Mouse (Mus musculus): ENCODE data around the gene Nupl1. TPM values are rescaled to one million over a fixed set of nuclear protein-coding genes. Genes with fewer than 3 reads are reported as not detected.

Gene Nupl1
- polyA plus RNA-seq (2012; ENCODE audit: insufficient read depth, insufficient read length, missing spikeins) = not detected in 2 replicates

DNA sequence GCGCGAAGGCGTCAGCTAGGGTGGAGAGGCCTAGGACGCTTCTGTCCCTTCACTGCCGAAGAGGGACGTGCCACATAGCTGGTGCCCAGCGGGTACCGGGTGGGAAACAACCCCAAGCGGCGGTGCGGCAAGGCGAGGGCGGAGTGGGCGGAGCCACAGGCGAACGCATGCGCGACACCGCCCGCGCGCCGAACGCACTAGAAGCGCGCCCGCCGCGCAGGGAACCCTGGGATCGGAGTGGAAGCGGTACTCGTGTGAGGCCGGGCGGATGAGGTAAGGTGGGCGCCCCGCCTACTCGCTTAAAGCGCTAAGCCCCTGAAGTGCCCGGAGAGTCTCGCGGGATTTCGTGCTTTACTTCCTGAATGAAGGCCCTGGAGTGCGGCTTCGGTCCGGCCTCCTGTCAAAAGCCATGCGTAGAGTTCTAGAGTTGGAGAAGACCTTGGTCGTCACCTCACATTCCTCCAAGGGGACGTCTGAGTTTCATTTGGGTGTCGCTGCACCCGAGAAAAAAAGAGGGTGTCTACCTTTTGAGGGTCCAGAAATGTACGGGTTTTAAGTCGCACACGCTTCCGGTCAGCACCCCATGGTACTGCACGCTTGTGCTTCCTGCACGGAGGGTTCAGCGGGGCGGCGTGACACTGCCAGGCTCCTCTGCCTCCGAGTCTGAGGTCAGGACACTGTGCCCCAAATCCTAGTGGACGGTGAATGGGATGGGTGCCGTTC is at the start of gene Nupl1, which contains the start of gene Gm49336:
Gene Nupl1 (minus strand): TSS at position 151 of the 723 bp plus-strand sequence.
Gene Gm49336 (minus strand): TSS at position 227 of the 723 bp plus-strand sequence.
- H3K27ac ChIP-seq (replicated peaks; ENCODE audit: low read depth, low read length) = peak within 1 kb of the TSS; percentile 91
- H3K4me3 ChIP-seq (ENCODE audit: insufficient read depth, low read depth, low read length) = peak within 1 kb of the TSS; percentile 86

DNA sequence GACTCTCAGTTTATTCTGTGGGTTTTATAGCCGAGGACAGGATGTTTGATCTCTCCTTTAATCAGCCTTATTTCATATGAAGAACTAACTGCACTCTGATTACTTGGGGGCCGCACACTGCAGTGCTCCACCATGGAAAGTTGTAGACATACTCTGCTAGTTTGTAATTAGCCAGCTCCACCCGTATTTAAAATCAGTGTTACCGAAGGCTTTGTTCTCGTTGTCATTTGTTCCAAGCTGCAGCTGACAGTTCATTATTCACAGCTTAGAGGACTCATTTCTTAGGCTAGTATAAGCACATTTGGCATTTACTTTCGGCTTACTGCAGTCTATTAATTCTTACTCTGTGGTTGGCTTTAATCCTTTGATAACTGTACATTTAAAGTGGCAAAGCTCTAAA is 49.8 kb upstream of the Nupl1 start:
- H3K4me3 ChIP-seq (ENCODE audit: insufficient read depth, low read depth, low read length) = no peak overlapping the region
- no peaks in the 10 kb centered on the region for H3K4me1 ChIP-seq (ENCODE audit: control insufficient read depth, insufficient read depth, insufficient read length, low read length)
- no peak overlapping the region for H3K27ac ChIP-seq (replicated peaks; ENCODE audit: low read depth, low read length)

More for the DNA sequence above, at the start of gene Nupl1, which contains the start of gene Gm49336:
- H3K4me1 ChIP-seq (ENCODE audit: control insufficient read depth, insufficient read depth, insufficient read length, low read length) = no peaks in the 10 kb centered on the region; the same call in 1 of the 2 replicates

GRCm38 (mm10) chr14:60300224-60300991 is 49.2 kb upstream of the Nupl1 start:
- no peak overlapping the region for H3K4me3 ChIP-seq (ENCODE audit: insufficient read depth, low read depth, low read length)
- no peak overlapping the region for H3K27ac ChIP-seq (replicated peaks; ENCODE audit: low read depth, low read length)
- H3K4me1 ChIP-seq (ENCODE audit: control insufficient read depth, insufficient read depth, insufficient read length, low read length) = no peaks in the 10 kb centered on the region

- H3K4me1 ChIP-seq (ENCODE audit: control insufficient read depth, insufficient read depth, insufficient read length, low read length) = no peaks in the 10 kb centered on the region
- H3K27ac ChIP-seq (replicated peaks; ENCODE audit: low read depth, low read length) = no peak overlapping the region
- no peak overlapping the region for H3K4me3 ChIP-seq (ENCODE audit: insufficient read depth, low read depth, low read length)
Measured at GRCm38 (mm10) chr14:60295531-60295930, 44.3 kb upstream of the Nupl1 start.

- no peak overlapping the region for H3K27ac ChIP-seq (replicated peaks; ENCODE audit: low read depth, low read length)
Measured at GRCm38 (mm10) chr14:60290363-60290762, 39.1 kb upstream of the Nupl1 start.

GRCm38 (mm10) chr14:60286194-60286863 is 35.1 kb upstream of the Nupl1 start:
- Histone ChIP-seq H3K27ac (replicated peaks; ENCODE audit: low read depth, low read length) (no peak overlapping the region), H3K4me3 (ENCODE audit: insufficient read depth, low read depth, low read length) (no peak overlapping the region), H3K4me1 (ENCODE audit: control insufficient read depth, insufficient read depth, insufficient read length, low read length) (no peaks in the 10 kb centered on the region)

More at GRCm38 (mm10) chr14:60290363-60290762, 39.1 kb upstream of the Nupl1 start:
- Histone ChIP-seq H3K4me1 (ENCODE audit: control insufficient read depth, insufficient read depth, insufficient read length, low read length) (no peaks in the 10 kb centered on the region), H3K4me3 (ENCODE audit: insufficient read depth, low read depth, low read length) (no peak overlapping the region)

DNA sequence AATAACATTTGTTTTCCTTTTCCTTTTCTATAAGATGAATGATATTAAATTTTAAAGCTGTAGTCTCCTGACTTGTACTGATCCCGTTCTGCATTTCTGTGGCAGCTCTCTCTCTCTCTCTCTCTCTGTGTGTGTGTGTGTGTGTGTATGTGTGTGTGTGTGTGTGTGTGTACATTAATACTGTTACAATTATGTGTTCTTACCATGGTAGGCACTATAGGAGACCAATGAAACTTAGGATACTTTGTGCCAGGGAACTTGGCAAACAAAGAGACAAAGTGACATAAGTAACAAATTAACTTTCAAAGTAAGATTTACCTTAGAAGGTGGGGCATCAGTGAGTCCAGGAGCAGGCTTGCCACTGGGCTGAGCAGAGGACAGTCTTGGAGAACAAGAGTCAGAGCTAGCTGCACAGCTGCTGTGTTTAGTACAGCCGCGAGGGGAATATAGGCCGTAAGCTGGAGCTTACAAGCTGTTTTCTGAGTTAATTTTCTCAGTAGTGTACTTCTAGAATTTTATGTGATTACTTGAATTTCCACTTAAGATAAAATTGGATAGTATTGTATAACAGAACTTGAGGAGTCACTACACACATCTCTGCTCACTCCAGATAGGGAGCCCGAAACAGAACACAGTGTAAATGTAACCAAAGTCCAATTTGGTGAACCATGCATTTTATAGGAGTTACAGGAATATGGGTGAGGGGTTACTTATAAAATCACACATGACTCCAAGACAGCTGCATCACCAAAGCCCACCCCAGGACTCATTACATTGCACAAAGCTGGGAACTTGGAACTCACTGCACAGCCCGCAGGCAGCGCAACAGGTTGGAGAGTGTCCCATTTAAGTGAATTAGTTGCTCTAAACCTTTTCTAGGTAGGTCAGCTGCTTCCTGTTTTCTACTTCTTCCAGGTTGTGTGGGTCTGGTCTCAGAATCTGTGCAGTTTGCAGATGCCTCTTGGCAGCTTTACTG is 24.4 kb upstream of the Nupl1 start:
- no peak overlapping the region for H3K27ac ChIP-seq (replicated peaks; ENCODE audit: low read depth, low read length)
- H3K4me1 ChIP-seq (ENCODE audit: control insufficient read depth, insufficient read depth, insufficient read length, low read length) = peaks cover 7% of the 10 kb centered on the region; the same call in 1 of the 2 replicates
- no peak overlapping the region for H3K4me3 ChIP-seq (ENCODE audit: insufficient read depth, low read depth, low read length)

DNA sequence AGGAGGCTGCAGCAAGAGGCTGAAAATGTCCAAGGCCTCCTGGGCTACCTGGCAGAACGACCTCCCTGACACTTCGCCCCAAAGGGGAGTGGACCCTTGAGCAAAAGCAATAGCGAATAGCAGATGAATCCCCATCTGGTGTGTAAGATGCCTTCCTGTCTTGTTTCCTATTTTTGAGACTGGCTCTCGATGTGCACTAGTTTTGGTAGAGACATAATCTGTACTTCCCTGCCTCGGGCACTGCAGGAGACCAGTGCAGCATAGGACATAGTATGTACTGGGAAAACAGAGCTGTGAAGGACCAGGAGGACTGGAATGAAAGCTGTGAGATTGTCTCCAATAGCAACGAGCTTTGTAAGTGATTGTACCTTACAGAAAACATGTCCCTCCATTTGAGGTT is 22.1 kb upstream of the Nupl1 start:
- Histone ChIP-seq H3K4me3 (ENCODE audit: insufficient read depth, low read depth, low read length) (no peak overlapping the region), H3K27ac (replicated peaks; ENCODE audit: low read depth, low read length) (peak overlapping the region; percentile 56), H3K4me1 (ENCODE audit: control insufficient read depth, insufficient read depth, insufficient read length, low read length) (peaks cover 7% of the 10 kb centered on the region; the same call in 1 of the 2 replicates)

DNA sequence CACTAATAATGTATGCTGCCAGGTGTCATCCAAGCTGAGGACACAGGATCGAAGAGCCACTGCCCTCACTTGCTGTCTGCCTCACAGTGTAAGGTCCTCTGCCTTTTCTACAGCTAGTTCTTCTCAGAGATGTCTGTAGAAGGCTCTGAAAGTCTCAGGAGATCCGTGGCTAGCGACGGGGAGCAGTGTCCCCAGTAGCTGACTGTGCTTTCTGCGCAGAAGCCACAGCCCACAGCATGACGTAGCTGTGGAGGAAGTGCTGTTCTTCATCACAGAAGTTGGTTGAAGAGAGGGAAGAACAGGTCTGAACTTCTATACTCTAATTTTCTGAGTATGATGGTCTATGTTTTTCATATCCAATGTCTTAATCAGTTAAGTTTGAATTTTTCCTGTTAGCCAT is 18.1 kb upstream of the Nupl1 start:
- no peak overlapping the region for H3K27ac ChIP-seq (replicated peaks; ENCODE audit: low read depth, low read length)
- no peak overlapping the region for H3K4me3 ChIP-seq (ENCODE audit: insufficient read depth, low read depth, low read length)
- H3K4me1 ChIP-seq (ENCODE audit: control insufficient read depth, insufficient read depth, insufficient read length, low read length) = peaks cover 7% of the 10 kb centered on the region; the same call in 1 of the 2 replicates

DNA sequence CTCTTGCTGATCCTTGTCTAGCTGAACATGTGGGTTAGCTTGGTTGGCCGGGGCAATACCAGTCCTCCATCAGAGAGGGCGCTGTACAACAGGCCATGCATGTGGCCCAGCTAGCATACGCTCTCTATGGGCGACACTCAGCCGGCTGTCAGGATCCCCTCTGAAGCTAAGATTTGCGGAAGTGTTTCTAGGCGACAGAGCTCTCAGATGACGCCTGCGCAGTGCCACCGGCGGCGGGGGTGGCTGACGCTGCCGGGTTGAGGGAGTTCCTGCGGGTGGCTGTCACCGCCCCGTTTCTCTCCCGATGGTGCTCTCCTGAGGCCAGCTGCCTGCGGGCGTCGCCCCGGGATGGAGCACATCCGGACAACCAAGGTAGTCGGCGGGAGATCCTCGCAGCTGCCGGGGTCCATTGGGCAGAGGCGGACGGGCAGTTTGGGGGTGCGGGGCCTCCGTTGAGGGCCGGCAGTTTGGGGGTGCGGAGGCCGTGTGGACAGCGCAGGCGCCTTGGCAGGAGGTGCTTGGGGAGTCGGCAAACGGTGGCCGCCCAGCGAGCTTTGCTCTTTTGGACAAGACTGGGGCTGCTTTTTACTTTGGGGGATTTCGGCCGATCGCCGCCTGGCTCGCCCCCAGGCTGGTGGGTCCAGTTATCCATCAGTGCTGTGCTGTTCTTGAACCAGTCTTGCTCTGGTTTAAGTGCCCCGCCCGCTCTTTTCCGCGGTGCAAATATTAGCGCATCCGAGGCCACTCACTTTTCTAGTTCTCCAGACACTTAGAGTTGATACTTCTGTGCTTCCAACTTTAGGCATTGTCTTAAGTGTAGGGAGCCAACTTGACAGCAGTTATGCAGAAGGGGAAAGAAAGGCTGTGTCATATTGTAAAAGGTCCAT is 14.0 kb upstream of the Nupl1 start, which contains the start of gene Mtmr6:
Gene Mtmr6 (plus strand): TSS at position 239 of the 887 bp plus-strand sequence.
- H3K4me1 ChIP-seq (ENCODE audit: control insufficient read depth, insufficient read depth, insufficient read length, low read length) = no peaks in the 10 kb centered on the region
- peak within 1 kb of the TSS; percentile 66 for H3K27ac ChIP-seq (replicated peaks; ENCODE audit: low read depth, low read length)
- peak within 1 kb of the TSS; percentile 87 for H3K4me3 ChIP-seq (ENCODE audit: insufficient read depth, low read depth, low read length)

- H3K4me3 ChIP-seq (ENCODE audit: insufficient read depth, low read depth, low read length) = no peak overlapping the region
- H3K27ac ChIP-seq (replicated peaks; ENCODE audit: low read depth, low read length) = no peak overlapping the region
- H3K4me1 ChIP-seq (ENCODE audit: control insufficient read depth, insufficient read depth, insufficient read length, low read length) = no peaks in the 10 kb centered on the region
Measured at GRCm38 (mm10) chr14:60262316-60262715, 11.1 kb upstream of the Nupl1 start.

- H3K4me3 ChIP-seq (ENCODE audit: insufficient read depth, low read depth, low read length) = no peak overlapping the region
- no peaks in the 10 kb centered on the region for H3K4me1 ChIP-seq (ENCODE audit: control insufficient read depth, insufficient read depth, insufficient read length, low read length)
- H3K27ac ChIP-seq (replicated peaks; ENCODE audit: low read depth, low read length) = no peak overlapping the region
Measured at GRCm38 (mm10) chr14:60257851-60258250, 6.6 kb upstream of the Nupl1 start.

DNA sequence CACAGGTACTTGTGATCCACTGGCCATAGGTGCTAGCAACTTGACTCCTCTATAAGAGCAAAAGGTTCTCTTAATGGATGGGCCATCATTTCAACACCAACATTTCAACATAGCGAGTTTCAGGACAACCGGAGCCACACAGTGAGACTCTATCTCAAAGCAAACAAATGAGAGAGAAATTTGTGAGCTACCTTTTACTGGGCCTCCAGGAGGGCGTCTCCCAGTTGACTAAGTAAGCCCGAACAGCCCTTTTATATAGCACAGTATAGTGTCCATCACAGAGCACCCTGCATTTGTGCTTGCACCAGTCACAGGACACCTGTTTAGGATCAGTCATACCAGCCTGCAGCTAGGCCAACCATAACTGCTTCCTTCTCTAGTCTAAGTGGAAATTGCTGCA is 5.9 kb upstream of the Nupl1 start:
- Histone ChIP-seq H3K4me1 (ENCODE audit: control insufficient read depth, insufficient read depth, insufficient read length, low read length) (no peaks in the 10 kb centered on the region), H3K27ac (replicated peaks; ENCODE audit: low read depth, low read length) (no peak overlapping the region), H3K4me3 (ENCODE audit: insufficient read depth, low read depth, low read length) (no peak overlapping the region)
